Mouse (Mus musculus) ovary, adult 18-20 months (tissue): Measurements from ENCODE around the gene Ccdc8.
"Not testable (repeated sequence)": the region's sequence is repeated elsewhere in the genome, so short reads cannot be mapped to it uniquely, and the experiment has no call there.

Experiments used
- DNase-seq: peaks from one replicate; pipeline ENCODE4 v3.0.0; 2022; ENCODE audit warnings: low spot score, mixed read lengths

The Ccdc8 gene

DNA sequence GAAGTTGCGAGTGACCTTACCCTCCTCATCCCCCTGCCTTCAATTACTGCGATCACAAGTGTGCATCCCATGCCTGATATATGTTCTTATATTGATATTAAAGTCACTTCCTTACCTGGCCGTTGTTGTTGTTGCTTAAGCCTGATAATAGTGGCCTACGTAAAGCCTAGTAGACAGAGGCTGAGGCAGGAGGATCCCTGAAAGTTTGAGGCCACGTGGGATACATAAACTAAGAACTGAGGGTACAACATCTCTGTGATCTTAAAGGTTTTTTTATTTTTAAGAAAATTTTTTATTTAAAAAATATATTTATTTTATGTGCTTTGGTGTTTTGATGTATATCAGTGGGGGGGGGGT lies at the start of gene Ccdc8:
TSS of gene Ccdc8 (plus strand) at position 258 of the 357 bp plus-strand sequence.
- DNase-seq, result no peak

DNA sequence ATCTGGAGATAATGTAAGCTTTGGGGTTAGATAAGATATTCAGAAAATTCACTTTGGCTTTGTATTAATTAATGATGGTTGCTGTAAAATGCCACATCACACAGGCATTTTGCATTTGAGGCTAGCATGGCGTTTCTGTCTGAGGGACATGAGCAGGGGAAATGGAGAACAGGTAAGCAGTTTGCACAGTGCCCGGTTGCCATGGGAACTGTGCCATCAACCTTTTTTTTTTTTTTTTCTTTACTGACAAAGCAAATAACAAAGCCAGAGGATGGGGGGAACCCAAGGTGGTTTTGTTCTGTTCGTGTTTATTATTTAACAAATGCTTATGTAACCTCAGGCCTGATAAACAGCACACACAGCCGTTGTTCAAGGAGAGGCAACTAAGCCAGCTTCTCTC lies 49.6 kb upstream of the Ccdc8 start:
- no peak for DNase-seq

DNA sequence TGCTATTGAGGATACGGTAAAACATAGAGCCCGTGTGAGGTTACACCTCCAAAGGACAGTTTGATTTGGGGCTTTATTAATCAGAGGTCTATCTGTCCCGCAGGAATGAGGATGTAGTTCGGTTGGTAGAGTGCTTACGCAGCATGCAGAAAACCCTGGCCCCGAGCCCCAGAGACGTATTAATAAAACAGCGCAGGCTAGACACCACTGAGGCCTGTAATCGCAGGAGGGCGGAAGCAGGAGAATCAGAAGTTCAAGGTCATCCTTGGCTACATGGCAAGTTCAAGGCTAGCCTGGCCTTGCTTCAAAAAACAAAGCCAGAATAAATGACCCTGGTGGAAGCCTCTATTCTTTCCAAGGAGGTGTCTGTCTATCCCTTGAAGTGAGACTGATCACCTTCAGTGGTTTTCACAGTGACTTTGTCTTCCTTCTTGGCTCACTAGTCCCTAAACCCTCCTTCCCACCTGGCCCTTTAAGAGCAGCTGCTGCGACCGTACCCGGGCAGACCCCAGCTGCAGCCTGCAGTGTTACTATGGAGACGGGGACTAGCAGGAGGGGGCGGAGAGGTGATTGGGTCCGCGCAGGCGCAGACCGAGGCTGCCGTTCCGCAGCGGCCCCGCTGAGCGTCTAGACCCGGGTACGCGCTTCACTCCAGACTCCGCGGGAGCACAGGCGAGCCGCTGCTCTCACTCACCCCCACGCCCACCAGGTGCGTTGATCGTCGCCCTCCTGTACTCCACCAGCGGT lies 48.3 kb upstream of the Ccdc8 start, which contains the start of gene Pnmal2:
TSS of gene Pnmal2 (plus strand) at position 622 of the 747 bp plus-strand sequence.
- DNase-seq, result peak; percentile 89

DNA sequence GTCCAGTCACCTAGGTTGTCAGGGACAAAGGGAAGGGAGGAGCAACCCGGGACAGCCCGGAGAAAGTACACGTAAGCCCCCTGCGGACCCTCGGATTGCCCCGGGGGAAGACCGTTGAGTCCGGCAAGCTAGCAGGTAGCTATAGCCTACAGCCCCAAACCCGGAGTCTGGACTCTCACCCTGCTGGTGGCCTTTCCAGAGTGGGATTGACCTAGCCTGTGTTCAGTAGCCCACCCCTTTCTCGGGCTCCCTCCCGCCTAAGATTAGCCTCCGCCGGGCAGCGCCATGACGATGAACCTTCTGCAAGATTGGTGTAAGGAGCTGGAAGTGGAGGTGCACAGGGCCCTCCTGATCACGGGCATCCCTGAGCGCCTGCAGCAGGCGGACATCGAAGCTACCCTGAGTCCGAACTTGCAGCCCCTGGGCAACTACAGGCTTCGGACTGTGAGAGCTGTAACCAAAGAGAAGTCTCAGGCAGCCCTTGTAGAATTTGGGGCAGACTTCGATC lies 47.6 kb upstream of the Ccdc8 start:
- DNase-seq, result no peak

DNA sequence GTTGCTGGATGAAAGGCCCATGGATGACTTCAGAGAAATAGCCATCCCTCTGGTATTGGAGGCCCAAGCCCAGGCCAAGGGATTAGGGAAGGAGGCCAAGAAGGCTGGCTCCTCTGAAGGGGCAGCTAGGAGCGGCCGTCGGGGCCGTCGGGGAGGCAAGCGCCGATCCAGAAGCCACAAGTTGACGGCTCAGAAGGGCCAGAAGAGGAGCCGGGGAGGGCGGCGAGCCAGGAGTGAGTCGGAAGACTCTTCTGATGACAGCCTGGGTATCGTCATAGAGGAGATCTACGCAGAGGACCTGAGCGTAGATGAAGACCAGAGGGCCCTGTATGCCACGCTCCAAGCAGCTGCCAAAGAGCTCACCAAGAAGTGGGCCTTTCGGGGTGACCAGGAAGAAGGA lies 47.1 kb upstream of the Ccdc8 start:
- DNase-seq, result no peak

DNA sequence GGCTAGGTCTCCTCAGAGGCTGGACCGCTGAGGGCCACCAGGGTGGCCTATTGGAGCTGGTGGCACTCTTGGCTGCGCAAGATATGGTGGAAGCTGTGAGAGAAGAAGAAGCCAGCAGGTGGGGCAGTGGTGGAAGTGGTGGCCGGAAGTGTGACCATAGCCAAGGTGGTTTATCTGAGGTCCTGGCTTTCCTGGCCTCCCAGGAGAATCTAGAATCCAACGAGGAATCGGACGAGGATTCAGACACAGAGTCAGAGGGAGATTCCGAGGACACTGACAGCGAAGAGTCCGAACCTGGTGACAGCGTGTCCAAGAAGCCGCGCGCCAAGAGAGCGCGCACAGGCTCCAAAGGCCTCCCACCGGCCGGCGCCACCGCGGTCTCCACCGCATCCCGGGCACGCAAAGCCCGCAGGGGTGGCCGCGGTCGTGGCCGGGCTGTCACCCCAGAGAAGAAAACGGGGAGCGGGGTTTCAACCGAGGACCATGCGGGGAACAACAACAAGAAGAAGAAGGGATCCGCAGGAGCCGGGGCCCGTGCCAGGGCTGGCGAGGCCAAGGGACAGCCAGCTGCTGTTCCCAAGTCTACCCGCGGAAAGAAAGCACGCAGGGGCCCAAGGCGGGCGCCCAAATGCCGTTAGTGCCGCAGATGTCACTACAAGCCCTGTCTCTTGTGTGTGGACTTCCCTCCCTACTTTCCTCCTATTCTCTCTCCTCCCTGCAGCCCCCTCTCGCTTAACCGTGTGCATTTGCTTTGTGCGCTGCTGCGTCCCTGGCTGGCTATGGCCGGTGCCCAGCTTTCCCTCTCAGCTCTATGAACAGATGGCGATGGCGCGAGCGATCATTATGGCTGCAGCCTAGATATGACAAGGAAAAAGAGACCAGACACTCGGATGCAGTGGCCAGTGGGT lies 45.8 kb upstream of the Ccdc8 start:
- DNase-seq, result no peak

DNA sequence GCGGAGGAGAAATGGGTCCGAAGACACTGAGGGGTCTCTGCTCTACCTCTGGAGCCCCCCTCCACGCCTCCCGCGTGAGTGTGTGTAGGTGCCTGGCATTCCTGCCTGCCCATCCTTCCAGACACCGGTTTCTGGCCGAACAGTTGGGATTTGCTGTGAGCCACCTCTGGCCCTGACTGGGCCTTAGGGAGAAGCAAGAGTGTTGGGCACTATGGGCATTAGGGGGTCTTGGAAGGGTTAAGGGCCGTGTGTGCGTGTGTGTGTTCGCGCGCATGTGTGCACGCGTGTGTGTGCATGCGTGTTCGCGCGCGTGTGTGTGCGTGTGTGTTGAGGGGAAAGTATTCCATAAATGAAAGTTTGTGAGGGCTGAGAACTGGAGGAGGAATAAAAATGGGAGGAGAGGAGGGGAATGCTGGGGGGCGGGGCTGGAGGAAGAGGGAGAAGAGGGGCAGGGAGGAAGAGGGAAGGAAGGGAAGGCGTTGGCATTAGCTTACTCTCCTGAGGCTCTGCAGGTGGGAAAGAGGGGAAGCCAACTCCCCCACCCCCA lies 45.1 kb upstream of the Ccdc8 start:
- no peak for DNase-seq

DNA sequence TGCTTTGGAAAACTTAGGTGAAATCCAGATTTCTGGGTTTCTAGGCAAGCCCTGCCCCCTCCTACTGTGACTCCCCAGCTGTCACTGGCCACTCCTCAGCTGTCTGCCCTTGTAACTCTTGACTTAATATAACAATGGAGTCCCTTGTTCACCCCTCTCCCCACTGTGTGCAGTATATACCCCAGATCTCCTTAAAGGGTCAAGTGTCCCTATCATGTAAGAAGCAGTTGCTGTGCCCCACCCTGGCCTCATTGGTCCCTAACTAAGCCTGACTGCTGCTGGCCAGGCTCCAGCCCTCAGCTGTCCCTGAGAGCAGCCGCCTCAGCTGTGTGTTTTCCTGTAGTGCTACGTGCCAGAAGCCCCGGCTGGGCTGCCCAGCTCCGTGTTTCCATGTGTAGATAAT lies 44.5 kb upstream of the Ccdc8 start:
- no peak for DNase-seq

DNA sequence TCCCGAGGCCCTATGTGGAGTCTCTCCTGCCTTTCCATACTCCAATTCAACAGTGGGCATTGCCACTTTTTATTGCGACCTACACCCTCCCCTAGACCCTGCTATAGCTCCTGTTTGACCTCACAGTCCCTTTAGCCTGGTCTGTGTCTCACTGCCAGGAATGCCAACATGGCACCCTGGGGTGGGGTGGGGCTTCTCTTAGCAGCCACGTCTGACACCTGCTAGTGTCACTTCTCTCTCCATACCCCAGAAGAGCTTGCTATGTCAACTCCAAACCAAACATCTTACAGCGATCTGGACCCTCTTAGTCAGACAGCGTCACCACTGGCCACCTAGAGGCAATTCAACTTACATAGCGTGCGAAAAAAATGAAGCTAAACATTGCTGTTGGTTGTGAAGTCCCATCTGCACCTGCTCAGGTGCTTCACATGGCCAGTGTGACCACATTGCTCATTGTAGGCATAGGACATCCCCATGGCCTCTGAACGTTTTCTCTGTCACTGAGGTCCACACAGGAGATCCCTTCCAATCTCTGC lies 43.5 kb upstream of the Ccdc8 start:
- DNase-seq, result no peak

DNA sequence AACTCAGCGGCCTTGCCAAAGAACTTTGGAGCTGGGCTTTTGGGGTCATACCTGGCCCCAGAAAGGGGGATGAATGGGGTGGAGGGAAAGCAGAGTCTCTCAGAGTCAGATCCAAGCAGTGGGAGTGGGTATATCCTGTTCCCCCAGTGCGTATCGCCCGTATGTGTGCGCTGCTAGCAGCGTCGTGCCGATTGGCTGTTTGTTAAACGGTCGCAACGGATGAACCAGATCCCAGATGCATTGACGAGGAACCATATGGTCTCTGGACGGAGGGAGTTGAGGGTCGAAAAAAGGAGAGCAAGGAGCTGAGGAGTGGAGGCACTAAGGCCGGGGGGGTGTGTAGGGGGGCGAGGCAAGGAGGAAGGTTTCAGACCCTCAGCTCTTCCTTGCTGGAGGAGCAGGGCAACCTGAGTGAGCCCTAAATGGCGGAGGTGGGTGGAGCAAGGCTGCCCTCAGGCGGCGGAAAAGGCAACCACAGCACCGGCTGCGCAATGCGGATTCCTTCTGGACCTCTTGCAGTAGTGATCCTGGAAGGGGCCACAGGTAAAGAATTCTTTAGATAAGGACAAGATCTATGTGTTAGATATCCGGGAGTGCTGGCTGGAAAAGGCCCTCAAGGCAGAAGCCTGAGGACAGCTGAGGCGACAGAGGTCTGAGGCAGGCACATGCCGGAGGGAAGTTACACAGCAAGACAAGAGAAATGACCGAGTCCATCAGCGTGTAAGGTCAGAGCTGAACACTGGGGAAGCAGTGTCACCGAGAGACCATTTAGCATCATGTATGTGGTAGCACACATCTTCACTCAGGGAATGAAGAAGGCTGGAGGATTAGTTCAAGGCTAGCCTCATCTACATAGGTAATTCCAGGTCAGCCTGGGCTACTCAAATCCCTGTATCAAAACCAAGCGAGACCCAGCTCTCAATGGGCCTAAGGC lies 42.3 kb upstream of the Ccdc8 start:
- no peak for DNase-seq

DNA sequence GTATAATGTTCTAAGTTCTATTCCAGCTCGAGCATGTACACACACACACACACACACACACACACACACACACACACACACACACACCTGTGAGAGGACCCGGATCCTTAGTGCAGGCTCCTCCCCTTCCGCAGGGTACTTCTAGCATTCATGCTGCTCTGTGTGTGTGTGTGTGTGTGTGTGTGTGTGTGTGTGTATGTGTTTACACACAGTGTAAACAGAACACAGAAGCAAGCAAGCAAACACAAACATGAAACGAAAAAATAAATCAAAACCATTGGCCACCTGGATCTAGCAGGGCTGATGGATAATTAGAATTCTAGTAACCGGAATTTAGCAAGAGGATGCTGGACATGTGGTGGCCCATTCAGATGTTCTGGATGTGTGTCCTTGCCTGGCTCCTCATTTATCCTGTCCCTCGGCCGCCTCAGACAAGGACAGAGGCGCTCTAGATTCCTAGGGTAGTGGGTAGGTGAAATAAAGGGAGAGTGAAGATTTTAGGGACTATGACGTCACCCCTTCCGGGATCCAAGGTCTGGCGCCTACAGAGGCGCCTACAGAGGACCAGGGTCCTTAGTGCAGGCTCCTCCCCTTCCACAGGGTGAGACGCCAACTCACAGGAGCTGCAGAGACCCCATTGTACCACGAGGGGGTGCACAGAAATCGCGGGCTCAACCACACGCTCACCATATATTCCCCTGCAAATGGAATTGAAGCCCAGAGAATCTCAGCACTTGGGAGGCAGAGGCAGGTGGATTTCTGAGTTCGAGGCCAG lies 41.5 kb upstream of the Ccdc8 start:
- DNase-seq, result peak; percentile 61

DNA sequence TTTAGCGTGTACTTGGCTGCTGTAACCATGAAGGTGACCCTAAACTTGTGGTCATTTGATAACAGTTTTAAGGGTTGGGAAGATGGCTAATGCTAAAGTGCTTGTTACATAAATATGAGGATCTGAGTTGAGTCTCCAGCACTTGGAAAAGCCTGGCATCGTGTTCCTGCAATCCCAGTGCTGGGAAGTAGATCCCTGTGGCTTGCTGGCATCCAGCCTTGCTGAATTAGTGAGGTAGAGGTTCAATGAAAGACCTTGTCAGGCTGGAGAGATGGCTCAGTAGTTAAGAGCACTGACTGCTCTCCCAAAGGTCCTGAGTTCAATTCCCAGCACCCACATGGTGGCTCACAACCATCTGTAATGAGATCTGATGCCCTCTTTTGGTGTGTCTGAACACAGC lies 38.7 kb upstream of the Ccdc8 start:
- not testable (repeated sequence) for DNase-seq

DNA sequence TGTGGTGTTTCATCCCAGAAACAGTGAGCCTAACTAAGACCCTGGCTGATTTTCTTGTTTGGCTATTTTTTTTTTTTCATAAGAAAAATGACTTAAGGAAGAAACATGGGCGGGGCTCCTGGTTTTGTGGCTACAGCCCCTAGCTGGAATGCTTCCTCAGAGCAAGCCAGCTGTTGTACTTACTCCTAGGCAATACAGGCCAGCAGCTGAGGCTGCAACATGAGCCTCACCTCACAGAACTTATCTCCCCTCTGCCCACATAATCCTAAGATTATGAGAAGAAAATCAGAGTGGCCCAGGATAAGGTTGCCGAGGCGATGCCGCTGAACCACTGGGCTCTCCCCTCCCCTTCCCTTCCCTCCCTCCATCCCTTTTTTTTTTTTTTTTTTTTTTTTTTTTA lies 36.8 kb upstream of the Ccdc8 start:
- DNase-seq, result no peak

DNA sequence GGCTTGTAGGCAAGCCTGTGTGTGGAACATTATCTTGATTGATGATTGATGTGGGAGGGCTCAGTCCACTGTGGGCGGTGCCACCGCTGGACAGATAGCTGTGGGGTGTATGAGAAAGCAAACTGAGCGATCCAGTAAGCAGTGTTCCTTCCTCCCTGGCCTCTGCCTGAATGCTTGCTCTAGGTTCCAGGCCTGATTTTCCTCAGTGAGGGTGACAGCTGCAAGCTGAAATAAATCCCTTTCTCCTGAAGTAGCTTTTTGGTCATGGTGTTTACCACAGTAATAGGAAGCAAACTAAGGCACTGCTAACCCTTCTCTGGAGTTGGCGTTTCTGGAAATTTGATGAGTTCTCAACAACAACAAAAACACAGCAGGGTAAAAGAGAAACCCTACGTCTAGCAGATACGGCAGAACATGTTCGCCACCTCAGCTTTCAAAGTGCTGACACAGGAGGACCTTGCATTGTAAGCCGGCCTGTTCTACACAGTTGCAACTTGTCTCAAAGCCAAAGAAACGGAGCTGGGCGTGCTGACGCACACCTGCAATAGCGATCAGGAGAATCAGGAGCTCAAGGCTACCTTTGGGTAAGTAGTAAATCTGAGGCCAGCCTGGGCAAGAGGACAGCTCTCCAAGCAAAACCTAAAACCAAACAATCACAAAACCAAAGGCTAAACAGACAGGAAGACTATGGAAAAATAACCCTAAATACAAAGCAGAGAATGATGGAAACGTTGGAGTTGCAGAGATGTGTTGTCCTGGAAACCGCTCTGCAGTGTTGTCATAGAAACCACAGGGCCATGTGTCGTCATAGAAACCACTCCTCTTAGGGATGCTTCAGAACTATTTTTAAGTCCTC lies 35.9 kb upstream of the Ccdc8 start:
- no peak for DNase-seq

DNA sequence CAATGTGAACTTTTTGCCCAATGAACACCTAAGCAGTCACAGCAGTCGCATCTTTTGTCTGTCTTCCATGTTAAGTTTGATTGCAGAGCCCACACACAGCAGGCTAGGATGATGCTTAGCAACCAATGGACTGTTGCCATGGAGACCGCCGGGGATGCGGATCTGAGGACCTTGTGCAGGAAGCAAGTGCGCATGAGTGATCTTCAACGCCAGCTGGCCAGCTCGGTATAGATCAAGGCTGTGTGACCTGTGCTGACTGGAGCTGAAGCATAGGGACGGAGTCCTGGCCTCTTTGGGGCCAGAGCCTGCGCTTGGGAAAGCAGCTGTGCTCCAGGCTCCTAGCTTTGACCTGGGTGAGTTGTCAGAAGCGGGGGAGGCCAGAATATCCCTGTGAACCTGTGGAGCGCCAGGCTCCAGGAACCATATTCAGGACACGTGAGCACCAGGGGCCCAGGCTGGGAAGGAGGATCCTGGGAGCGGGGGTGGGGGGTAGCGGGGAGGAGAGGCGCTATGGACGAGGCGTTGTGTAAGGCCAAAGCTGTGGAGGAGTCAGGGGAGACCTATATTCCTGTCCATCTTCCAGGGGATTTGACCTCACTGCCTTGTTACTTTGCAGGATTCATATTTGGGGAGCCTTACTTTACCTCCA lies 32.8 kb upstream of the Ccdc8 start, which contains the start of gene Pnmal1:
TSS of gene Pnmal1 (plus strand) at position 141 of the 649 bp plus-strand sequence.
- DNase-seq, result peak; percentile 67

DNA sequence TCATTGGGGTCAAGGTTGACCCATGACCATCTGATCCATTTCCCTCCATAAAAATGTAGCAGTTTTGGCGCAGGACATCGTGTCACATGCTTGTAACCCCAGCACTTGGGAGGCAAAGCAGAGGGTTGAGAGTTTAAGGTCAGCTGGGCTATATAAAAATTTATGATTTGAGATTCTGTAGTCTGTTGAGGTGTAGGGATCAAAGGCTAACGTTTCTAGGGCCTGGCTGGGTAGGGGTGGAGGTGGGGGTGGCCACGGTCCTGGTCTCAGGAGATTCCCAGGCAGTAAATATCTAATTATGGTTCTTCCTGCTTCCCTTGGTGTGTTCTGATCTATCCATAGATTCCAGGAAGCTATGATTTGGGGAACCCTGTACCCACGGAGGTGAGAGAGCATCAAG lies 30.8 kb upstream of the Ccdc8 start:
- DNase-seq, result no peak

DNA sequence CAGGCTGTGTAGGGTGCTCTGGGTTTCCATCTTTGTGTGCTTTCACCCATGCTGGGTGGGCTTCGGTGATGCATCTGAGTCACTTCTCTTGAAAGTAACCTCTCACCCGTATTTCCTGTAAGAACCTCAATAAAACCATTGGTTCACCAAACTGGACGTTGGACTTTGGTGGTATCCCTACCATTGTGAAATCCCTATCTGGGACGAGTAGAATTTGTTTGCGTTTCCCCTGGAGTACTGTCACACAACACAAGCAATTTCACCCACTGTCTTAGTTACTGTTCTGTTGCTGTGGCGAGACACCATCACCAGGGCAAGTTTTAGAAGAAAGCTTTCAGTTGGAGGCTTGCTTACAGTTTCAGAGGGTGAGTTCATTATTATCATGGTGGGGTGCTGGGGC lies 24.1 kb upstream of the Ccdc8 start:
- DNase-seq, result no peak

DNA sequence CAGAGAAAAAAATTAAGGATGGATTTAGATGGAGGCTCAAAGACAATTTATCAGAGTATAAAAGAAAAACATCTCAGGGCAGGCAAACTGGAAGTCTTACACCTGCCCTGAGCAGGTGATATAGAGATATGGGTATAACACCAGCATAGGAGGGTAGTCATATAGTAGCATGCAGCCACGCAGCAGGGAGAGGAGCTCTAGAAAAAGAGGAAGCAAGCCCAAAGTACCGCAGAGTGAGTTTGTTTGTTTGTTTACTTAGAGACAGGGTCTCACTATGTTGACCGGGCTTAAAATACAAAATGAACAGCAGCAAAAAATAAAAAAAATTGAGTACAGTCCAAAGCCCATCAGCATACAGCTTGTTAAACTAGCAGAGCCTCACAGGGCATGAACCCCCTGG lies 21.3 kb upstream of the Ccdc8 start:
- no peak for DNase-seq

DNA sequence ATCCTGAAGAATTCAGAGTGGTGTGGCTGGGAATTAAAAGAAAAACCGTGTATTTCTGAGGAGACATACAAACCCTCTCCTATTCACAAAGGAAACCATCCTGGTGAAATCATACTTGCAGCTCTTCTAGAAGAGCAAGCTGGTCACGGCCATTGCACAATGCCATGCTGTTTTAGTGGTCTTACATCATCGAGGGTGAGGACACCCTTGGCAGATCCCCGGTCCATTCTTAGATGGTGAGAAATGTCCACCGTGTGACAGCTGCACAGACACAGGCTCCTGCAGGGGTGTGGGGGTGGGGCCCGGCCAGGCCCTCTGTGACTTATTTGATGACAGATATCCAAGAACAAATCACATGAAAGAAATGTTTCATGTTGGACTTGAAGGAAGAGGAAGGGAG lies 18.5 kb upstream of the Ccdc8 start:
- DNase-seq, result no peak
